Mouse (Mus musculus): Measurements from ENCODE around the gene Pced1b. TPM values are rescaled to one million over a fixed set of nuclear protein-coding genes. Genes with fewer than 3 reads are reported as not detected.

Gene Pced1b
- polyA plus RNA-seq, 1 experiment from 2014 or later: 5.7 TPM

Other genes starting within 250 kb of the Pced1b start
- 68.3 and 74.8 TPM in 2 replicates for gene Slc38a4, start 191.2 kb upstream of the Pced1b start, polyA plus RNA-seq (2014; fragmentation: Nextera tagmentation; extraction: Ambion mirVana)
- 6.8 and 7.5 TPM in 2 replicates for gene Amigo2, start 180 bp downstream of the Pced1b start, polyA plus RNA-seq (2014; fragmentation: Nextera tagmentation; extraction: Ambion mirVana)